Mouse (Mus musculus) bone marrow macrophage, adult 2 months (primary cell): ENCODE data around the gene Drc1. TPM values are rescaled to one million over a fixed set of nuclear protein-coding genes. Genes with fewer than 3 reads are reported as not detected.
A peak's percentile ranks its signal among the peaks of the same experiment; 100 is the strongest.

ENCODE experiments used
- H3K27ac ChIP-seq: 2 replicates; pipeline ENCODE4 v1.5.1; 2012; ENCODE audit warnings: low read depth, low read length; ENCODE audit not compliant: insufficient read depth
- H3K4me1 ChIP-seq: 2 replicates; pipeline ENCODE4 v1.6.1; 2012; ENCODE audit warnings: low read length; ENCODE audit not compliant: control insufficient read depth, insufficient read depth
- H3K4me3 ChIP-seq: 2 replicates; pipeline ENCODE4 v1.5.1; 2012; ENCODE audit warnings: mild to moderate bottlenecking, low read length, moderate library complexity; ENCODE audit not compliant: insufficient read depth
- CTCF ChIP-seq: IDR thresholded peaks from 2 replicates; pipeline ENCODE4 v1.5.1; 2012; ENCODE audit warnings: low read depth, mild to moderate bottlenecking, low read length, moderate library complexity
- POLR2A ChIP-seq: IDR thresholded peaks from 2 replicates; pipeline ENCODE4 v1.6.1; 2012; ENCODE audit warnings: mild to moderate bottlenecking, low read depth, low read length, borderline replicate concordance
- polyA plus RNA-seq: library from polyadenylated mRNA; stranded (reverse); fragments of >200 nt; gene quantifications from 2 replicates; pipeline ENCODE4 v1.2.4, GENCODE M21; 2012; ENCODE audit not compliant: missing spikeins, insufficient read depth, insufficient read length

The Drc1 gene
- not detected in 2 replicates for polyA plus RNA-seq

DNA sequence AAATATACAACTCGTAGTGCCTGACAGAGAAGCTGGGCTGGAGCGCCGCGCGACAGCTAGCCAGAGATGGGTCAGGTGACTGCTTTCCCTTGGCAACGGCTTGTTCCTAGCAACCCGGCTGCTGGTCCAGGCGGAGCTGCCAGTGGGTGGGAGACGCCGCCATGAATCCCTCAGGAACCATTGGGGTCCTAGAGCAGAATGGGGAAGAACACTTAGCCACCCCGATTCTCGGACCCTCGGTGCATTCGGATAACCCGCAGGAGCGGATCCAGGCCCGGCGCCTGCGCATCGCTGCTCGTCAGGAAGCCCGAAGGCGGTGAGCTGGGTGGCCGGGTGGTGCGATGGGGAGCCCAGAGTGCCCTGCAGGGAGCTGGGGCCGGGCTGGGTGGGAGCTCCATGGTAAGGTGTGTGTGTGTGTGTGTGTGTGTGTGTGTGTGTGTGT, at the start of gene Drc1:
Gene Drc1, plus strand, starts transcription at position 98 of the 442 bp plus-strand sequence.
- Histone ChIP-seq H3K4me3 (no peak within 1 kb of the TSS), H3K4me1 (no peaks in the 10 kb centered on the region), H3K27ac (no peak within 1 kb of the TSS)
- TF ChIP-seq POLR2A (no peak), CTCF (no peak)

DNA sequence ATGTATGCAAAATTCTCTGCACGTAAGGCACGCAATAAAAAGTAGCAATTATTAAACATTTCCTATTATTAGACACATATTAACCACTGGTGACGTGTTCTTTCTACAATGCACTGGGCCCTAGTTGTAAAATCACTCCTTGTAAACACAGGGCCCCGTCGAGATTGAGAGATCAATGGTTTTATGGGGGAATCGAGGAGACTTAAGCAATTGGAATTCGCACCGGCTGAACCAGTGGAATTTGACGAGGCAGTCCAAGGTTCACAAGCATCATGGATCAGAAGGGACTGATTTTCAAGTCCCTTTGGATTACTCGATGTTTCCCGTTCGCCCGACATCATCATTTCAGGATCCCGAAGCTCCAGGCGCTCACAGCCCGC, 49.3 kb upstream of the Drc1 start:
- Histone ChIP-seq H3K4me1 (peaks cover 22% of the 10 kb centered on the region), H3K4me3 (peak overlapping the region; percentile 81), H3K27ac (no peak overlapping the region)
- TF ChIP-seq CTCF (no peak), POLR2A (no peak)

GRCm38 (mm10) chr5:30232271-30232971, 48.8 kb upstream of the Drc1 start, which contains the start of gene Selenoi:
TSS of gene Selenoi (plus strand) at chr5:30232581.
- Histone ChIP-seq H3K4me1 (peaks cover 27% of the 10 kb centered on the region), H3K27ac (no peak within 1 kb of the TSS; the same call in 1 of the 2 replicates), H3K4me3 (peak within 1 kb of the TSS; percentile 89)
- no peak for TF ChIP-seq POLR2A
- TF ChIP-seq CTCF: no peak

- peak overlapping the region; percentile 89 for H3K4me3 ChIP-seq
- TF ChIP-seq POLR2A (no peak), CTCF (no peak)
- H3K27ac ChIP-seq: no peak overlapping the region; the same call in 1 of the 2 replicates
- H3K4me1 ChIP-seq: peaks cover 27% of the 10 kb centered on the region
Observed at GRCm38 (mm10) chr5:30233042-30233441, 48.1 kb upstream of the Drc1 start.

DNA sequence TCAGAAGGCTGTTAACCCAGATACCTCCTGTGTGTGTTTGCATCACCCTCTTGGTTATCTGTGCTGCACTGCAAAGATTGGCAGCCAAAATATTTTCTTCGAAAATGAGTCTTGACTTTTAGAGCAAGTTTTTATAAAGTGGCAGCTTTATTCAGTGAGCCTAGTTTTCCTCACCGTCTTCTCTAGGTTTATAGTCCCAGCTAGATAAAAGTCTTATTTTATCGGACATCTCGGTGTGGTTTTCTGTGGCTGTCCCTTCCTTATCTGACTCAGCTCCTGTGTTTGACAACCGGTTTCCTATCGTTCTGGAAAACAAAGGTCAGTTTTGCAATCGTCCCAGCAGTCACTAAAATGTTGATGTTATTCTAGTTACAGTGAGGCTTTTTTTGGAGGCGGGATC, 47.2 kb upstream of the Drc1 start:
- H3K27ac ChIP-seq: no peak overlapping the region
- TF ChIP-seq CTCF (no peak), POLR2A (no peak)
- peak overlapping the region; percentile 15; the same call in 1 of the 2 replicates for H3K4me3 ChIP-seq
- H3K4me1 ChIP-seq: peaks cover 31% of the 10 kb centered on the region

- Histone ChIP-seq H3K4me3 (no peak overlapping the region), H3K4me1 (peaks cover 31% of the 10 kb centered on the region), H3K27ac (no peak overlapping the region)
- TF ChIP-seq CTCF: no peak
- no peak for TF ChIP-seq POLR2A
Observed at GRCm38 (mm10) chr5:30235641-30236126, 45.5 kb upstream of the Drc1 start.

DNA sequence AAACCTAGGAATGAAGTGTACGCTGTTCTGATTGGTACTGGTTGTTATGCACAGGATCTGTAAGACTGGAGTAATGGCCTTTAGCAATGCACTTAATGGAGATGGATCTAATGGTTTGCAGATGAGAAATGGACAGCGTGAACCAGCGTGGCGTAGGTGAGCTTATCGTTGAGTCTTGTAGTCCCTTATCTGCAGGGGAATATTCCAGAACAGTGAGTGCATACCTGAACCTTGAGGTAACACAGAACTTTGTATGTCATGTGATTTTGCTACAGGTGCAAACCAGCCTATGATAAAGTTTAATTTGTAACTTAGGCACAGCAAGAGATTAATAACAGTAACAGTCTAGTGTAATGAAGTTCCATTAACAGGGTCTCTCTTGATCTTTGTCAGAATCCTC, 42.7 kb upstream of the Drc1 start:
- H3K4me1 ChIP-seq: peaks cover 30% of the 10 kb centered on the region
- TF ChIP-seq POLR2A (no peak), CTCF (no peak)
- no peak overlapping the region for H3K27ac ChIP-seq
- no peak overlapping the region for H3K4me3 ChIP-seq

DNA sequence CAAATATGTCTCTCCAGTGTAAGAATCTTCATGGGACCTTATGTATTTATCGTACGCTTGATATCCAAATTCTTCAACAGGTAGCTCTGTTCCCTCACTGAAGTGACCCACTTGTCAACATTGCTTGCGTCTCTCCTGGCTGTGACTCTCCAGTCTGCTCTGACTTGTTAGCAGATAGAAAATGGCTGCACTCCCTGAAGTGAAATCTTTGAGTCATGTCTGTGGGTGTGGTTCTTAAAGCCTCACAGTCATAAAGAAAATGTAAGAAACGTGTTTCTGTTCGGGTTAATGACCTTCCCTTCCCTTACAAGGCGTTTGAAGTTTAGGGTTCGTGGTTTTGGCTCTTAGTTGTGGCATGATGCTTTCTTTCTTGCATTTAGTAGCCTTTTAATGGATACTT, 40.6 kb upstream of the Drc1 start:
- no peak for TF ChIP-seq POLR2A
- TF ChIP-seq CTCF: no peak
- Histone ChIP-seq H3K27ac (no peak overlapping the region), H3K4me1 (peaks cover 22% of the 10 kb centered on the region), H3K4me3 (no peak overlapping the region)

DNA sequence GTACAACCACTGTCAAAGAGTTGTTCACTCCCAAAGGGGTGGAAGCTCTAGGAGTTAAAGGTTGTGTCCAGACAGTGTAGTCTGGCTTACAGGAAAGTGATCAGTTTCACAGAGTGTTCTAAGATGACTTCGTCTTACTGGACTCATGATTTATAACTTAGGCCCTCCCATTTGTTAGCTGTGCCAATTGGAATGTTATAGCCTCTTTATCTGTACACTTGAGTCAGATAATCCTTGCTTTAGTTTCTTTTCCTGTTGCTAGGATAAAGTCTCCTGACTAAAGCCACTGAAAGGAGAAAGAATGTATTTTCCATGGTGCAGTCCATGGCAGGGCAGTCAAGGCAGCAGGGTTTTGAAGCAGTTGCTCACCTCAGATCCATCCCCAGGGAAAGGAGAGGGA, 38.8 kb upstream of the Drc1 start:
- H3K4me1 ChIP-seq: peaks cover 6% of the 10 kb centered on the region; the same call in 1 of the 2 replicates
- no peak for TF ChIP-seq CTCF
- no peak for TF ChIP-seq POLR2A
- H3K27ac ChIP-seq: no peak overlapping the region
- H3K4me3 ChIP-seq: no peak overlapping the region

DNA sequence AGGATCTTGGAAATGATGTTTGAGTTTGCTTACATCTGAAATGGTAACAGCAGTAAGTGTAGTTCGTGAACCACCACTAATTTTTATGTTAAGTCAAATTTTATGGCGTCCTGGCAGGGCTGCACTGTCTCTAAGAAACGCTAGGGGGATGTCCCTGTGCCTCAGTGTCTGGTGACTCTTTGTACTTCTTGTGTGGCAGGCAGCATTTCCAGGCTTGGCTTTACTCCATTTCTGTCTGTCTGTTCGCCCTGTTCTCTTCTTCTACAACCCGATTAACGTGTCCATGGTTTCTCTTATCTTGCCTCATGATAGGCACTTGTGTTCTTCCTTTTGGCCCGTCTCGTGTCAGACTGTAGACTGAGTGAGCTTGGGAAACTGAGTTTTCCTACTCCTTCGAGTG, 37.4 kb upstream of the Drc1 start:
- no peak for TF ChIP-seq CTCF

More for the DNA sequence above, 37.4 kb upstream of the Drc1 start:
- no peak overlapping the region for H3K4me3 ChIP-seq
- no peak overlapping the region for H3K27ac ChIP-seq
- H3K4me1 ChIP-seq: peaks cover 2% of the 10 kb centered on the region; the same call in 1 of the 2 replicates
